Mouse (Mus musculus): ENCODE measurements around the gene D13Ertd608e. TPM values are rescaled to one million over a fixed set of nuclear protein-coding genes. Genes with fewer than 3 reads are reported as not detected.

Gene D13Ertd608e
- not detected for total RNA-seq (2023)

DNA sequence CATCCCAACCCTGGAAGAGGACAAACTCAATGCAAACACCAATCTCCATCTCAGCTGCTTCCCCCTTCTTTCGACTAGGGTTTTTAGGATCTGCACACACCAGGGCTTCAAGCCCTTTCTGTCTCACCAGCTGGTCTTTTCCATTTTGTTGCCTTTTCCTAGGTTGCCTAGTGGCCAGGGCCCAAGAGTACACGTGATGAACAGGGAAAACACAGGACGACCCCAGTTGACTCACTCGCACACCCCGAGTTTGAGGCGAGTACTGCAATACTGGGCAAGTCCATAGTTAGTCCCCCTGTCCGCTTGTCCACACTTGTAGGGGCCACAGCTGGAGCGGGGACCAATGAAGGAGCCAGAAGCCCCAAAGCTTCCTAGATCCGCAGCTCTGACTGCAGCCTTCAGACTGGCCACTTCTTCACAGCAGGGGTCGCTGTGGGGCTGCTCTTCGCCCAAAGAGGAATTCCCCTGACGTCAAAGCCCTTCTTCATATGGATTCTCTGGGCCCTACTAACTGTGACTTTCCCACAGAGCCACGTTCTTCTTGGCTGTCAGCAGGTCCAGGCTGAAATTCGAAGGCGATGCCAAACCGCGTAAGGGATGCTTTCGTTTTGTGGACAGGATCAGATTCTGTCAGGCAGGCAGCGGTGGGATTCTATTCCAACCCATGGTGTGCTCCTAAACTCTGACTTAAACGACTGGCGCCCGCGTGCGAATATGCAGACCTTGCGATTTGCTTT lies at the start of gene D13Ertd608e:
Gene D13Ertd608e (plus strand): TSS at position 687 of the 737 bp plus-strand sequence.

DNA sequence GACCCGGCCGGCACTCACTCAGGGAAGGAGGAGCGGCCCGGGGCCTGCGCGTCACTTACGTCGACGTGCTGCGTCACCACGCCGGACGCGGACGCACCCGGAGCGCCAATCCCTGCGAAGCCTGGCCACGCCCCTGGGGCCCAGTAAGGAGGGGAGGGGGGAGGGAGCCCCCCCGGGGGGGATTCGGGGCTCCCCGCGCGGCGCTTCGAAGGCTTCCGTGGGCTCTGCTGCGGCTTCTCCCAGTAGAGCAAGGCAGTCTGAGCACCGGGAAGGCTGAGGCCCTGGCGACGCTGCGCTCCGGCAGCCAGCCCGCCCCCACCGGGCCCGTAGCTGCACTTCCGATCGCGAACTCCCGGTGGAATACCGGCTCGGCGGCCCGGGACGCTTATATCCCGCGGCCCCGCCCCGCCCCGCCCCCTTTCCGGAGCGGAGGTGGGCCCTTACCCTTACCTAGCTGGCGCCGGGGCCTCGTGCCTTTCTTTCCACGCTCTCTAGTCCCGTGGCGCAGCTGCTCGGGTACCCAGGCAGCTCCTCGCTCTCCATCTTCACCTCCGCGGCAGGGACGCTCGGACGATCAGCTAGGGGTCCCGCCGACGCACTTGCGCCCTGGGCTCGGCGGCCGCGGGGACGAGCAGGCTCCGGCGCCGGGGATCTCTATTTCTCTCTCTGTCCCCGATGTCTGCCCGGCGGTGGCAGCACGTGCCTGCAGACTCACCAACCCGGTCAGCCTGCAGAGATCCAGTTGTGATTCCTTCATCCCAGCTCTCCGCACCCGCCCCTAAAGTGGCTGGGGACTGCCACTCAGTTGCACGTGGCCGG lies 44.8 kb upstream of the D13Ertd608e start, which contains the start of gene Zfp131:
Gene Zfp131 (minus strand): TSS at position 129 of the 819 bp plus-strand sequence.

DNA sequence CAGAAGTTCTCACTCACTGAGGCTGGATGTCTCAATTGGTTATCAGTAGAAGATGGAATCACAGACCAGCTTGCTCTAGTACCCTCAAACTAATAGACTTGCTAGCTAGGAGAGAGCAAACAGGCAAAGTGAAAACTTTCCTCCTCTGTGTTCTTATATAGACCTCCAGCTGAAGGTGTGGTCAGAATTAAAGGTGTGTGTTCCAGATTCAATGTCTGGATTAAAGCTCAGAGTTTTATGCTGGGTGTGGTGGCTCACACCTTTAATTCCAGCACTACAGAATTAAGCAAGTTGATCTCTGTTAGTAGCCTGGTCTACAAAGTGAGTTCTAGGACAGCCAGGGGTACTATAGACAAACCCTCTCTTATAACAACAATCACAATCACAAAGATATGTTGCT lies 5.7 kb upstream of the D13Ertd608e start, which contains the start of gene AF067063:
Gene AF067063 (minus strand): TSS at position 101 of the 400 bp plus-strand sequence.

DNA sequence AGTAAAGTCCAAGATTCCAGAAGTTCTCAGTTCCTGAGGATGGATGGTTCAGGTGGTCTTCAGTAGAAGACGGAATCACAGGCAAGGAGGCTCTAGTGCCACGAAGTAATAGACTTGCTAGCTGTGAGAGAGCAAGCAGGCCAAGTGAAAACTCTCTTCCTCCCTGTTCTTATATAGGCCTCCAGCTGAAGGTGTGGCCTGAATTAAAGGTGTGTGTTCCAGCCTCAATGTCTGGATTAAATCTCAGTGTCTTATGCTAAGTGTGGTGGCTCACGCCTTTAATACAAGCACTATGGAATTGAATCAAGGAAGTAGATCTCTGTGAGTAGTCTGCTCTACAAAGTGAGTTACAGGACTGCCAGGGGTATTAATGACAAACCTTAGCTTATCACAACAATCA lies 58.9 kb downstream of the D13Ertd608e start, which contains the start of gene Tcstv1:
Gene Tcstv1 (minus strand): TSS at position 101 of the 400 bp plus-strand sequence.

Other genes starting within 250 kb of the D13Ertd608e start
- gene Ccl28, start 212.2 kb upstream of the D13Ertd608e start, total RNA-seq (2023), result 10 to 100 TPM in 1 of 2 experiments, not detected in 1; 15.7 TPM
- 10 to 100 TPM; 26.2 to 27.4 TPM for gene Hmgcs1, start 145.6 kb upstream of the D13Ertd608e start, total RNA-seq (2023)
- gene Nim1k, start 80.1 kb upstream of the D13Ertd608e start, total RNA-seq (2023), result under 1 TPM in 1 of 2 experiments, not detected in 1; 0.20 TPM
- 10 to 100 TPM; 72.1 to 85.0 TPM for gene Zfp131, start 45.1 kb upstream of the D13Ertd608e start, total RNA-seq (2023)
- not detected for gene AF067063, start 5.8 kb upstream of the D13Ertd608e start, total RNA-seq (2023)
- gene Tcstv1, start 58.8 kb downstream of the D13Ertd608e start, total RNA-seq (2023), result not detected
- not detected for gene Gm21761, start 93.3 kb downstream of the D13Ertd608e start, total RNA-seq (2023)
- not detected for gene B020031M17Rik, start 114.8 kb downstream of the D13Ertd608e start, total RNA-seq (2023)
- not detected for gene Gm36079, start 191.0 kb downstream of the D13Ertd608e start, total RNA-seq (2023)
- under 1 TPM in 1 of 2 experiments, not detected in 1; 0.26 TPM for gene Gm21188, start 216.2 kb downstream of the D13Ertd608e start, total RNA-seq (2023)

Measured in B cell, adult 67 days (primary cell).